Mouse (Mus musculus) MEL (cell line): ENCODE measurements around the gene Megf9. TPM values are rescaled to one million over a fixed set of nuclear protein-coding genes. Genes with fewer than 3 reads are reported as not detected.

Experiments
- DNase-seq: peaks from one replicate; pipeline ENCODE4 v3.0.0; 2011; ENCODE audit warnings: low read depth, low spot score
- H3K27ac ChIP-seq: 2 replicates; pipeline ENCODE4 v1.5.1; 2012; ENCODE audit warnings: low read depth, mild to moderate bottlenecking, control low read depth, low read length, moderate library complexity; ENCODE audit not compliant: control insufficient read depth
- H3K27me3 ChIP-seq, 2 experiments: fragments of 150-350 bp in 1 of 2; sonication (generic) in 1 of 2; 2 replicates each; pipeline ENCODE4 v1.6.1; 2012; ENCODE audit warnings: low read length in 2 of 2, mild to moderate bottlenecking in 2 of 2, improper control_type of control experiment in 1 of 2, moderate library complexity in 1 of 2; ENCODE audit not compliant: insufficient read depth in 2 of 2, control insufficient read depth in 1 of 2
- H3K36me3 ChIP-seq, 2 experiments: 2 replicates each; pipeline ENCODE4 v1.6.1; 2012 to 2014; ENCODE audit warnings: low read length in 2 of 2, improper control_type of control experiment in 1 of 2, inconsistent platforms in 1 of 2, mild to moderate bottlenecking in 1 of 2; ENCODE audit not compliant: insufficient read depth in 2 of 2, control insufficient read depth in 1 of 2
- H3K4me1 ChIP-seq, 2 experiments: fragments of 150-350 bp in 1 of 2; sonication (generic) in 1 of 2; 2 replicates each; pipeline ENCODE4 v1.6.1; 2012; ENCODE audit warnings: low read length in 2 of 2, improper control_type of control experiment in 1 of 2, mild to moderate bottlenecking in 1 of 2; ENCODE audit not compliant: insufficient read depth in 2 of 2, control insufficient read depth in 1 of 2
- H3K4me3 ChIP-seq, 2 experiments: fragments of 150-350 bp in 1 of 2; sonication (generic) in 1 of 2; 2 replicates each; pipeline ENCODE4 v1.5.1; 2012; ENCODE audit warnings: low read depth in 2 of 2, low read length in 2 of 2, mild to moderate bottlenecking in 2 of 2, moderate library complexity in 2 of 2, control low read depth in 1 of 2, improper control_type of control experiment in 1 of 2; ENCODE audit not compliant: control insufficient read depth in 1 of 2, insufficient read depth in 1 of 2
- H3K79me2 ChIP-seq: 2 replicates; pipeline ENCODE4 v1.6.1; 2012; ENCODE audit warnings: mild to moderate bottlenecking, low read length, moderate library complexity; ENCODE audit not compliant: control insufficient read depth, poor library complexity, insufficient read depth
- H3K9ac ChIP-seq: 2 replicates; pipeline ENCODE4 v1.6.1; 2012; ENCODE audit warnings: low read depth, mild to moderate bottlenecking, control low read depth, low read length, moderate library complexity; ENCODE audit not compliant: control insufficient read depth, poor library complexity, severe bottlenecking
- H3K9me3 ChIP-seq: fragments of 150-350 bp; sonication (generic); replicated peaks from 2 replicates; pipeline ENCODE4 v1.6.1; 2012; ENCODE audit warnings: mild to moderate bottlenecking, low read length, improper control_type of control experiment, moderate library complexity; ENCODE audit not compliant: insufficient read depth
- BHLHE40 ChIP-seq: IDR thresholded peaks from 2 replicates; pipeline ENCODE4 v1.6.1; 2012; ENCODE audit warnings: low read depth, mild to moderate bottlenecking, inconsistent platforms, low read length, improper control_type of control experiment, borderline replicate concordance
- CHD1 ChIP-seq: IDR thresholded peaks from 2 replicates; pipeline ENCODE4 v1.6.1; 2012; ENCODE audit warnings: low read depth, mild to moderate bottlenecking, inconsistent platforms, low read length, improper control_type of control experiment
- CHD2 ChIP-seq: IDR thresholded peaks from 2 replicates; pipeline ENCODE4 v1.6.1; 2011; ENCODE audit warnings: low read length, improper control_type of control experiment
- CTCF ChIP-seq, 3 experiments: IDR thresholded peaks in 2 of 3; conservative IDR thresholded peaks in 1 of 3; 2 replicates each; pipeline ENCODE4 v1.5.1; 2011 to 2012; ENCODE audit warnings: low read length in 3 of 3, low read depth in 2 of 3, mild to moderate bottlenecking in 2 of 3, improper control_type of control experiment in 1 of 3, inconsistent platforms in 1 of 3, mixed read lengths in 1 of 3, moderate library complexity in 1 of 3; ENCODE audit not compliant: control insufficient read depth in 1 of 3, insufficient read depth in 1 of 3, poor library complexity in 1 of 3, severe bottlenecking in 1 of 3
- E2F4 ChIP-seq: IDR thresholded peaks from 2 replicates; pipeline ENCODE4 v1.6.1; 2011; ENCODE audit warnings: low read depth, low read length, improper control_type of control experiment, borderline replicate concordance
- ELF1 ChIP-seq: IDR thresholded peaks from 2 replicates; pipeline ENCODE4 v1.6.1; 2014; ENCODE audit warnings: low read depth, mild to moderate bottlenecking, inconsistent platforms, low read length, improper control_type of control experiment, moderate library complexity
- EP300 ChIP-seq, 2 experiments: IDR thresholded peaks; 2 replicates each; pipeline ENCODE4 v1.6.1; 2011; ENCODE audit warnings: improper control_type of control experiment in 2 of 2, low read length in 2 of 2, low read depth in 1 of 2, mild to moderate bottlenecking in 1 of 2
- ETS1 ChIP-seq: IDR thresholded peaks from 2 replicates; pipeline ENCODE4 v1.6.1; 2012; ENCODE audit warnings: low read depth, mild to moderate bottlenecking, inconsistent platforms, low read length, improper control_type of control experiment, moderate library complexity
- GATA1 ChIP-seq: IDR thresholded peaks from 2 replicates; pipeline ENCODE4 v1.6.1; 2011; ENCODE audit warnings: low read depth, low read length, improper control_type of control experiment
- KAT2A ChIP-seq: conservative IDR thresholded peaks from 2 replicates; pipeline ENCODE4 v1.6.1; 2012; ENCODE audit warnings: low read depth, low read length, improper control_type of control experiment, inconsistent platforms
- MEF2A ChIP-seq: IDR thresholded peaks from 2 replicates; pipeline ENCODE4 v1.6.1; 2014; ENCODE audit warnings: low read depth, mild to moderate bottlenecking, inconsistent platforms, low read length, improper control_type of control experiment; ENCODE audit not compliant: poor library complexity, insufficient replicate concordance, severe bottlenecking; ENCODE audit errors: extremely low read depth
- MYC ChIP-seq: IDR thresholded peaks from 2 replicates; pipeline ENCODE4 v1.6.1; 2011; ENCODE audit warnings: low read depth, mild to moderate bottlenecking, low read length, improper control_type of control experiment, moderate library complexity
- NRF1 ChIP-seq: IDR thresholded peaks from 2 replicates; pipeline ENCODE4 v1.6.1; 2014; ENCODE audit warnings: low read depth, mild to moderate bottlenecking, inconsistent platforms, low read length, improper control_type of control experiment, moderate library complexity; ENCODE audit not compliant: poor library complexity, insufficient read depth, severe bottlenecking
- POLR2AphosphoS2 ChIP-seq: IDR thresholded peaks from 2 replicates; pipeline ENCODE4 v1.6.1; 2011; ENCODE audit warnings: low read length, improper control_type of control experiment
- RAD21 ChIP-seq: IDR thresholded peaks from 2 replicates; pipeline ENCODE4 v1.6.1; 2011; ENCODE audit warnings: mild to moderate bottlenecking, low read depth, low read length, improper control_type of control experiment
- TAL1 ChIP-seq: IDR thresholded peaks from 2 replicates; pipeline ENCODE4 v1.6.1; 2012; ENCODE audit warnings: mild to moderate bottlenecking, inconsistent platforms, low read length, moderate library complexity, mixed read lengths
- TBP ChIP-seq: IDR thresholded peaks from 2 replicates; pipeline ENCODE4 v1.8.0; 2011; ENCODE audit warnings: low read depth, low read length, improper control_type of control experiment
- UBTF ChIP-seq: IDR thresholded peaks from 2 replicates; pipeline ENCODE4 v1.6.1; 2012; ENCODE audit warnings: low read depth, mild to moderate bottlenecking, inconsistent platforms, low read length, improper control_type of control experiment, moderate library complexity, borderline replicate concordance; ENCODE audit not compliant: insufficient read depth
- ZNF384 ChIP-seq: IDR thresholded peaks from 2 replicates; pipeline ENCODE4 v1.6.1; 2012; ENCODE audit warnings: low read depth, mild to moderate bottlenecking, inconsistent platforms, low read length, improper control_type of control experiment
- polyA plus RNA-seq, 2 experiments: library from polyadenylated mRNA; stranded (reverse) in 1 of 2; unstranded in 1 of 2; fragments of >175 nt in 1 of 2; fragments of >200 nt in 1 of 2; gene quantifications; 2 replicates each; pipeline versions ENCODE4 v1.2.1 to v1.2.4; 2012; ENCODE audit warnings: low replicate concordance in 2 of 2, low read depth in 1 of 2; ENCODE audit not compliant: insufficient read length in 2 of 2, insufficient read depth in 1 of 2, missing spikeins in 1 of 2
- total RNA-seq: library from RNA; depleted of rRNA; stranded (reverse); fragments of 300-350 nt; gene quantifications from 2 replicates; pipeline ENCODE4 v1.2.3, GENCODE M21; 2012

The Megf9 gene
- total and polyA plus RNA-seq, 3 experiments = 2.1 to 3.2 TPM; not detected in 1

- H3K79me2 ChIP-seq = no peaks in the 10 kb centered on the region
- no peak for TF ChIP-seq ZNF384
- no peak for TF ChIP-seq NRF1
- no peak for TF ChIP-seq CHD1
- H3K9ac ChIP-seq = no peak overlapping the region
- H3K4me3 ChIP-seq = no peak overlapping the region
- no peak overlapping the region for H3K27ac ChIP-seq
- no peaks in the 10 kb centered on the region for H3K4me1 ChIP-seq
- H3K36me3 ChIP-seq = no peaks in the 10 kb centered on the region
- no peaks in the 10 kb centered on the region for H3K27me3 ChIP-seq
- H3K9me3 ChIP-seq = no peaks in the 10 kb centered on the region
- DNase-seq = no peak
Measured at GRCm38 (mm10) chr4:70488415-70488814, 46.4 kb downstream of the Megf9 start.

- no peaks in the 10 kb centered on the region for H3K4me1 ChIP-seq
- H3K4me3 ChIP-seq = no peak overlapping the region
- no peak for DNase-seq
- H3K27me3 ChIP-seq = no peaks in the 10 kb centered on the region
- no peaks in the 10 kb centered on the region for H3K79me2 ChIP-seq
- TF ChIP-seq BHLHE40 (no peak), TBP (no peak), GATA1 (no peak), ETS1 (no peak), ZNF384 (no peak), CTCF (IDR thresholded peaks at IDR 0.05 in 2 of 3, conservative IDR thresholded peaks at IDR 0.05 in 1 of 3; ENCODE audit: control insufficient read depth in 1 of 3, insufficient read depth in 1 of 3, low read depth in 2 of 3, low read length in 3 of 3, poor library complexity in 1 of 3, severe bottlenecking in 1 of 3) (no peak), CHD2 (no peak), KAT2A (no peak), EP300 (IDR thresholded peaks at IDR 0.05; ENCODE audit: low read depth in 1 of 2, low read length in 2 of 2) (no peak), ELF1 (no peak), CHD1 (no peak), UBTF (no peak), E2F4 (no peak), POLR2AphosphoS2 (no peak), RAD21 (no peak), MYC (no peak), TAL1 (no peak), MEF2A (no peak)
- no peaks in the 10 kb centered on the region for H3K9me3 ChIP-seq
- no peak overlapping the region for H3K27ac ChIP-seq
- H3K9ac ChIP-seq = no peak overlapping the region
- no peaks in the 10 kb centered on the region for H3K36me3 ChIP-seq
Measured at GRCm38 (mm10) chr4:70484134-70484533, 50.7 kb downstream of the Megf9 start.
